Mouse (Mus musculus) v-Abl transformed pro-B cells (cell line): ENCODE data around the gene Efnb2.

ENCODE experiments used
- in situ Hi-C, 2 experiments: fragments of 400-800 bp; cut with MboI; formaldehyde crosslinking; loops; one replicate each; pipeline ENCODE4 v1.15.1; 2025; ENCODE audit not compliant: unreplicated experiment in 2 of 2

The Efnb2 gene

DNA sequence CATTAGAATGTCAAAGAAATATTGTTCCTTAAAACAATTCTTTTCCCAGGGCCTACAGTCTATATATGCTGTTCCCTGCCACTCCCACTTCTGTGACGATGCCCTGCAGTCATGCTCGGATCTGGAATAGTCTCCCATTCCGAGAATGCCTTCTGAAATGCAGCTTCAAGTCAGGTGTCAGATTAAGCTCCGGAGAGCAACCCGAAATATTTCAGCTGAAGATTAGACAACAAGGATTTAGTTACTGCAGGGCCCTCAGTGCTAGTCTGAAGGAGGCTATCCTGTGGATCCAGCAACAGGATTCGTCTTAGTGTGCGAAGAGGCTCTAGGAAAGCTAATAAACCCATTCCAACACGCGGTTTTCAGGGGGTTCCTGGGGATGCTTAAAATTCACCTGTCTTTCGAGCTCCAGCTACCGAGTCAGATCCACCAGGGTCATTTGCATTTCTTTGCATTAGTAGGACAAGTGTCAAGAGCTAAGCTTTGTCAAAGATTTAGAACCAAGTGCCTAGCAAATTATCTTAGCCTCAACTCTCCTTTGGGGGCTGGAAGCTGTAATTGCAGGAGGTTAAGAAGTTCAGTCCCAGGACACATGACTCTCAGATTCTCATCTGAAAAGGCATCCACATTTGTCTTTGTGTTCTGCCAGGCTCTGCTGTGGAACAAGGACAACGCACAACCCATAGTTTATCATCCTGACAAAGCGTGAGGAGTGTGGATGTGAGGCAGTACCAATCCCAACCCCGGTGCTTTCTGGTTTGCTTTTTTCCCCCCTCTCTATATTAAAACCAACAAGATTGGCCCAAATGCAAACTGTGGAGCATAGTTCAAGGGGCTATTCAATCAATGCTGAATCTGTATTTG lies 4.2 kb downstream of the Efnb2 start:
- in situ Hi-C loops, result no loop called here

DNA sequence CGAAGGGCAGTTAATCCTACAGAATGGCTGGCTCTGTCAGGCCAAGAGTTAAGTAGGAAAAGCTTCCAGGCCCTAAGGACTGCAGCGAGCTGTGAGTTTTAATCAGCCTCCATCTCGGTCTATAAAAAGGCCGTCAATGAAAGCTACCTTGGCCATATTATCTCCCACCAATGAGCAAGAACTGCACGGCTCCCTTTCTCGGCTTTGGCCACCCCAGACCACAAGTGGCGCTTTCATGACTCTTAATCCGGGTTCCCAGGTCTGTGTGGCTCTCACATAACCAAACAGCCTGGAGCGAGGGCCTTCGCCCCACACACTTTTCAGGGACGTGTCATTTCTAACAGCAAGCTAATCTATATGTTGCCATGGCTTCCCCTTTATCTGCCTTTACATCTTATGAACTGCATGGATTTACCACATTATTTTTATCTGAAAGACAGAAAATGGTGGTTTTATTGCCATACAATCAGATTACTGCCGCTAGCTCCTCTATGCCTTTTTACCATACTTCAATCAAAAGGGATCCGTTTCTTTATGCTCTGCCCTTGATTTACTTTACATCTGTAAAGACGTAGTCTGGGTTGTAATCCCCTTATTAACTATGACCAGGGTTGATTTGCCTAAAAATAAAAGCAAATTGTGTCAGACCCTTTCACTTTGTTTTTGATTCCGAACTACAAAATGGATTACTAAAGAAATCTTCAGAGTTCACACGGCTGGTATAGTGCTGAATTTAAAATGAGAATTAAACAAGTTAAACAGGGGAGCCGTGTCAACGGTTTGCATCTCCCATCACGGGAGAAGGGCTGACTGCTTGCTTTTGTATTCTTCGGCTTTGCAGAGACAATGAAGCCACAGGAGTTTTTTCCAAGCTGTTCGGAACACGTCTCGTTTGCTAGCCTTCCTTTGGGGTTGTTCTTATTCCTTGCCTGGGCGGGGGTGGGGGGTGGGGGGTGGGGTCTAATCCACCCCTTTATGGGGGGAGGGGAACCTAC lies 5.4 kb downstream of the Efnb2 start:
- in situ Hi-C loops, result no loop called here

DNA sequence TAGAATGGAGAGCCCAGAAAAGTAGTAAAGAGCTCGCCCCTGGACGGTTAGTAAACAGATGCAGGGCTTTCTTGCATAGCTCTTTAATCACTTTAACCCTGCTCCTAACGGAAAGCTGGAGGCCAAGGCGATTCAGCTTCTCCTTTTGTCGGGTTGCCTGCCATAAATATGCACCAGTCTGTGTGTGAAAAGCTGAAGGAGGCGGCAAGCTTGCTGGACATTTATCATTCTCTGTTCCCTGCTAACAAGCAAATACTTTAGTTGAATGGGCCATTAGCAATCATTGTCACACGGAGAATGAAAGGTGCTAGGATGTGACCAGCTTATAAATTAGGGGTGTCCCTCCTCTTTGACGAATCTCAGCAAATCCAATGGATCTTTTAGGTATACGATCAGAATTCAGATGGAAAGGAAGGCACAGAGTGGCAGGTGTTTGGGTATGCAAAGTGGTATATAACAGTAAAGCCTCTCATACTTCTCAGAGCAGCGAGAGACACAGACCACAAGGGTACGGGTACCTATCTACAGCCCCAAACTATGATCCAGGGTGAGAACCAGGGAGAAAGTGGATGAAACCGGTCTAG lies 7.0 kb downstream of the Efnb2 start:
- in situ Hi-C loops, result no loop called here

DNA sequence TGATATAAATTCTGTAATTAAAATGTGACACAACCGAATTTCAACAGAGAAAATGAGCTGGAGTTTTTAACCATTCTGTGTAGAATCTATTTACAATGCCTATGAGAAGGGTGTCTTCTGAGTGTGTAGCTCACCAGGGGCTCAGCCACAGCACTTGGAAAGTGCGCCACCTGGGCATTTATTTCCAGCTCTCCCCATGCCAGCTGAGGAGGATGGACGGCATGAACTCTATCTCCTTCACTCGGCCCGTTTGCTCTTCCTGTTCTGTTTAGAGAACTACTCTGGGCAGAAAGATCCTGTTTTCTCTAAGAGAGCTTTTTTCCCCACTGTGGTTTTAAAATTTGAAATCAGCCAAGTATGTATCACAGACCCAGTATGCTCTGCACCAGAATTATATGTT lies 7.7 kb downstream of the Efnb2 start:
- in situ Hi-C loops, result no loop called here

DNA sequence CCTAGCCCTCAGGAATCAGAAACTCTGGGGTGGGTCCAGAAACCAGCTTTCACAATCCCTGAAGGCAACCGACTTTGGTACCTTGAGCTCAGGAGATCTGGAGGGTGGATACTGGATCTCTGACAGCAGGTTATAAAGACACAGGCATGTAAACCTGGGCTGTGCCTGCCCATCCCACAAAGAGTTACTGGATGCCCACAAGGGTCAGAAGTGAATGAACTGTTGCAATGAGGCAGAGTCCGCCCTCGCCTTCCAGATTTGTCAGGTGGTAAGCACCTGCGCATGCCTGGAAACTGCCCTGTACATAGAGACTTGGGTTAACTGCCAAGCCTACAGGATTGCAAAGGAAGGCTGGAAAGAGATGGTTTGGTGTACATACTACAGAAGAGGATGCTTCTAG lies 8.7 kb downstream of the Efnb2 start:
- in situ Hi-C loops, result no loop called here

DNA sequence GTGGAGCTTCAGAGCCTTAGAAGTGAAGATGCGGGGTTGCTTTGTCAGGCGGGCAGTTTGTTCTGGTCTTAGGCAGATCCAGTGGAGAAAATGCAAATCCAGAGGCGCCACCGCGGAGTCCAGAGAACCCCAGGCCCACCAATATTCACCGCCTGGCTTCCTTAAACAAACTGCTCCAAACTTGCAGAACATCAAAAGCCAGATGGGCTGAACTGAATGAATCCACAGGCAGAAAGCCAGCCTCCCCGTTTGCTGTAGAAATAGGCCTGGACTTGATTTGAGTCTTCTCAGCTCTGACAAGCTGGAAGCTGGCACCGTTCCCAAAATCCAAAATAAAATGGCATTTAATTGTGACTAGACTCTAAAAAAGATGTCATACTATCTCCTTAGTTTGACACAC lies 11.1 kb downstream of the Efnb2 start:
- in situ Hi-C loops, result no loop called here

DNA sequence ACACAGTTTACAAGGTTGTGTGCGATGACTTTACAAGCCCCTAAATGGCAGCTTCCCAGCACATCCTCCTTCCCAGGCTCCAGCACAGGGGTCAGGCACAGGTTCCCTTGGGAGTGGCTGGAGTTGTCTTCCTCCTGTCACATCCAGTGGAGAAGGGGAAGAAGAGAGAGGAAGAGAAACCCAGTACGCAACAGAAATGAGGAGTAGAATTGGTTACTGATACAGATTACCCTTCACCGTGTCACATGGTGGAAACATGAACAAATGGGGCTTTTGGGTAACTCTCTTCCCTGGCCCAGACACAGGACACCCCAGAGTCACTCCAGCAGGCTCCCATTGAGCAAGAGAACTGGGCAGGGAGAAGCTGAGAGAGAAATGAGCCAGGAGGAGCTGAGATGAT lies 11.5 kb downstream of the Efnb2 start:
- in situ Hi-C loops, result no loop called here

DNA sequence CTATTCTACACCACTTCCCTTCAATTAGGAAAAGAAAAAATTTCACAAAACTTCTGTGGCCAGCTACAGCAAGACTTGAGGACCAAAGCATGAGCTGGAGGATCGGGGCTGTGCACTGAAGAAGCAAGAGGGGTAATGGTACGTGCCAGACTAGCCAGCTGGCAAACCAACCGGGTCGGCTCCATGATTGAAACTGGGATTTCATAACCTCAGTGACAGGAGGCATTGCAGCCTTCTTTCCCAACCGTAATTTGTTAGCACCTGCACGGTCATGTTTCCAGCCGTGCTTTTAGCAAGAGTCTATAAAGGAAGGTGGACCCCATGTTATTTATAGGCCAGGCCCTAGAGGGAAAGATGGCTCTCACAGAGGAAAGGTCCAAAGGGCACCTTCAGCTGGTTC lies 12.4 kb downstream of the Efnb2 start:
- in situ Hi-C loops, result no loop called here

DNA sequence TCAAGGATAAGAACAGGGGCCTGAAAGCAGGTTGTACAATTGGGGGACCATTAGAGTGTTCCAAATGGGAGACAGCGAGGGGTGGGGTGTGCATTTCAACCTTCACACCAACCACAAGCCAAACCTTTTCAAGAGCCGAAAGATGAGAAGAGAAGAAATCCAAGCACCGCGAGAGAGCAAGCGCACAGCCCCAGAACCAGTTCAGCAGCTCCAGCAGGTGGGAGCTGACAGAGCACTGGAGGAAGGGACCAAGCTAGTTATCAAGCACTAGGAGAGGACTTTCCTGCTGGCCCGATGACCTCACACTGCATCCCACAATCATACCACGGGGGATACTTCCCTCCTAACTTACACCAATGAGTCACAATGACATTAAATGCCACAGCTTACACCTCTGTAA lies 13.2 kb downstream of the Efnb2 start:
- in situ Hi-C loops, result no loop called here

DNA sequence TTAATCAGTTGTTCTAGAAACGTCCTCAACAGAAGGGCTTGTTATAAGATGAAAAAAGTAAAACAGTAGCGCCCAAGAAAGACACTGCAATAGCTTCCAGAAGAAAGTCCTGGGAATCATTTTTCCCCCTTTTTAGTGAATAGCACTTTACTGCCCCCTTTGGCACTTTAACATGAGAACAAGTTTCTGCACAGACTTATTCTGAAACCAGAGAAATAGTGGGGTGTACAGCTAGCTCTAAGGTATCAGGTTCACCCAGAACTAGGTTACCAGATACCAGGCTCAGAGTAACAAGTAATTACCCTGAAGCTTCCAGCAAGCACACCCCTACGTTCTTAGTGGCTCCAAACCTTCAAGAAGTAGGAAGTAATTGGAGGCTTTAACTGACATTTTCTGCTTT lies 13.7 kb downstream of the Efnb2 start:
- in situ Hi-C loops, result no loop called here

DNA sequence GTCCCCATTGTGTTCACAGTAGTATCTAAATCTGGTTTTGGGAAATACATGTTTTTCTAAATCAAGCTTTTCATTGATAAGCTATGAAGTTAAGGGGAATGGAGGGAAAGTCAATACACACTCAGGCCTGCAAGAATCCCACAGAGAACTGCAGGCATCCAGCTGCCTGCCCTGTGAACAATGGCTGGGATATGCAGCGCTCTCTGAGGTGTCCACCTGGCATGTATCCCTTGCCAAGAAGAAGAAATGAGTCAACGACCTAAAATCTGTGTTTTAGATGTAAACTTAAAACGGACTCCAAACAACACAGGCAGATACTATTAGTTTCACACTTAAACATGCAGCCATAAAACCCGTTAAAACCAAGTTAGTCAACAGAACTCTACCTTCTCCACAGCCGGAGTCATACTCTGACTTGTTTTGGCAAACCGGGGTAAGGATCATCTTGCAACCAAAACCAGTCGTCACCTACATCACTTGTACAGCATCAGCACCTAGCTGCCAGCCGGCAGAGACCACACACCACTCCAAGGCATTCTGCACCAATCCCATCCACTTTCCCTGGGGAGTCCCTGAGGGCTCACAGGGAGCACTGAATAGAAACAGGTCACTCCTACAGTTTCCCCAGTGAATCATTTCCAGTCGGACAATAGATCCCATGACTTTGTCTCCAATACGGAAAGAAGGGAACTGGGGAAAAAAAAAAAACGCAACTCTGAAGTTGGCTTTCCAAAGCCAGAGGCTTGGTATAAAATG lies 16.7 kb downstream of the Efnb2 start:
- in situ Hi-C loops, result no loop called here

DNA sequence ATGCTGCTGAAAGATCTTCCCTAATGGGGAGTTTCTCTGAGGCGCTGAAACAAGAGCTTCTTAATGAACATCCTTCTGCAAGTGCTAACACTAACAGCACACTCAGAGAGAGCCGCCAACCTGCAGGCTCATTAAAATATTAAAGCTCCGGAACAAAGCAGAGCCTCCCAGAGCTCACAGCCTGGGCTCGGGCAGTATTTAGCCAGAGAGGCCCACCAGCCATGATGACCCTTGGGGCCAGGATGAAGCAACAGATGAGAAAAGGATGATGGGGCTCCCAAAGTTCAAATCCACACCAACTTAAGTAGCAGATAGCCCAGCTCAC lies 20.8 kb downstream of the Efnb2 start:
- in situ Hi-C loops, result no loop called here

DNA sequence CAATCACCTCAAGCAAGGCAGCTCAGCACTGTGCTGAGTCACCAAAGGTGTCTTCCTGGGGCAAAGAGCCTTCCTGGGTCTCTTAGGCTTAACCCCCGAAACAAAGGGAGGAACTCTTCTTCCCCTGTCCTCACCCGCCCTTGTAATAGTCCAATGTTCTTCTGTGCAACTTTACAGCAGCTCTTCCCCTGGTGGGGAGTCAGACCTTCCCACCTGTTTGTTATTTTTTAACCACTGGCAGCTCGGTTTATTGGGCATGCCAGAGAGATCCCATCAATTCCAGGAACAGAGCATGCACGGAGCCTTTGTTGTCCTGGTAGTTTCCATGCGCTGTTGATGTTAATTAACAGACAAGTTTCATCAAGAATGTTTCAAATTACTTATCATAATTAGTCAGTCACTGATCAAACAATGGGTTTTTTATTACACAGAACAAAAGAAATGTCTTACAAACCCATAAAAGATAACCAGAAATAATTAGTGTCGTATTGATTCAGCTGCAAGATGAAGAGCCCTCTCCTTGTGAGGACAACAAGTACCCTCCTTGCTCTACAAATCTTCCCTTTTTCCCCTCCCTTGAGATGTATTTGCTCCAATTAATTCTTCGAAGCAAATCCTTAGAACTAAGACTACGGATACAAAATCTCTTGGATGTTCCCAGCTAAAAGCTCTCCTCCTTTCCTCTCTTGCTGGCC lies 21.3 kb downstream of the Efnb2 start:
- in situ Hi-C loops, result no loop called here

DNA sequence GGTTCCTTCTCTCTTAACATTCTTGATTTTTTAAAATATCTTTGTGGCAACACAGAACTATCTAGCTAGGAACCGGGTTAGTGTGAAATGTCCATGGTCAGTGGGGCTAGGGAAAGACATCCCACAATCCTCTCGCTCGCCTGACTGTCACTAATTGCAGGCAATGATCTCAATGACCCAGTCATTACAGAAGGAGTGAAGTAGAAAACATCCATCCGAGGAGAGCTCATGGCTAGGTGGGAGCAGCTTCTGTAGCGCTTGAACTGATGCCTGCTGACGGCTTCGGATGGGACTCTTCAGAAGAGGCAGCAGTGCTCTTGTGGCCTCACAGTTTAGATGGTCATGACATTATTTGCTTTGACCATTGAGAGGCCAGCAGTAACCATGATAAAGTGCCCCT lies 29.6 kb downstream of the Efnb2 start:
- in situ Hi-C loops, result no loop called here

DNA sequence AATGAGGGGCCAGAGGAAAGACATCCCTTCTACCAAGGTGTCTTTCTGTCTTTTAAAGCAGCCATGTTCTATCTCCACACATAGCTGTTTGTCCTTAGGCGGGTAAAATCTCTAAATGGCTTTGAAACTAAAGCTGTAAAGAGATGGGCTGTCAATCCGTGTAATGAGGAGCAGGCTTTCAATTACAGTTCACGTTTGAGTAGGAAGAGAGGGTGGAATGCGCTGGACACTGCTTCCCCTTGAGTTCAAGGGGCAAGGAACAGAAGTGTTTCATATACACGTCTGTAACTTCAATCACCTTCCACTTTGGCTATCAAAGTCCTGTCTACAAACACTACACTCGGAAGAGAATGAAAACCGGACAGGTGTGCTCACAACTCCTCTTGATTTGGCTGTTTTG lies 37.0 kb downstream of the Efnb2 start:
- in situ Hi-C loops, result no loop called here

DNA sequence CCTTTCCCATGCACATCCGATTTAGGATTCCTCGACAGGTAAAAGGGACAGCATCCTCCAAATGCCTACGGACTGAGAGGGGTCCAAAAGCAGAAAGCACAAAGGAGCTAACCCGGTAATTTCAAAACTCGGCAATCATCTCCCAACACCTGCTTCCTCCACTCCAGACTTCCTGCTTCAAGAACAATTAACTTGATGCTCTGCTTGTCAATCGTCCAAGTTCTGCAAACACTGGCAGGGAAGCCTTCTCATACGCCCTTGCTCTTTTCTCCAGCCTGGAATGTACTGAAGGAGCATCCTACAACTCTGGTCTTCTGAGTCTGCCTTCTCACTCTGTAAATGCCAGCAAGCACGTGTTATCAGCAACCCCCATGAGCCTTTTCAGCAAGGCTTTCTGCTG lies 37.6 kb downstream of the Efnb2 start:
- in situ Hi-C loops, result no loop called here

DNA sequence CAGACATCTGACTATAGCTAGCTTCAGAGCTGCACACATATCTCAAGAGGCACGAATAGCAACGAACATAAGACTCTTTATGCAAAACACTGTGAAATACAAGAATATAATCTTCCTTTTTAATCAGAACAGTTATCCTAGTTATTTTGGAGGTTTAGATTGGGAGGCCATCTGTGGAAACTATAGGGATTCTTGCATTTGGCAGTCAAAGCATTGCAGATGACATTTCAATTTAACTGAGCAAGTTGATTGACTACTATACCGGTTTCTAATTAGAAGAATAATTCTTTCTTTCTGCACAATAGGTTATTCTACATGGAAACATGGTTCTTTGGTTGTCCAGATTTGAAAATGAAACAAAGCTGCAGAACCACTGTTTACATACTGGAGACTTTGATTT lies 38.6 kb downstream of the Efnb2 start:
- in situ Hi-C loops, result no loop called here

DNA sequence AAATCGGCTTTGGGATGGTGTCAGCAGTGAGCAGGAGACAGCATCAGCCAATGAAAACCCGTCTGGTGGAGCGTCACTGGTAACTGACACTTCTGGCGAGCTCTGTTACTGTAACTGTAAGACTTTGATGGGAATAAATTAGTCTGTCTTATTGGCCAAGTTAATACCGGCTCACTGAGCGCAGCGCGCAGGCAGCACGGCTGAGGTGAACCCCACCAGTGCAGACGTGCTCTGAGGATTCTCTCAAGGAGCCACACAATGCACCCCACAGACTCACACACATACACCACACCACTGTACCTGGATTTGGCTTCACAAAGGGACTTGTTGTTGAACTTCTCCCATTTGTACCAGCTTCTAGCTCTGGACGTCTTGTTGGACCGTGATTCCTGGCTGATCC lies 39.0 kb downstream of the Efnb2 start:
- in situ Hi-C loops, result no loop called here

DNA sequence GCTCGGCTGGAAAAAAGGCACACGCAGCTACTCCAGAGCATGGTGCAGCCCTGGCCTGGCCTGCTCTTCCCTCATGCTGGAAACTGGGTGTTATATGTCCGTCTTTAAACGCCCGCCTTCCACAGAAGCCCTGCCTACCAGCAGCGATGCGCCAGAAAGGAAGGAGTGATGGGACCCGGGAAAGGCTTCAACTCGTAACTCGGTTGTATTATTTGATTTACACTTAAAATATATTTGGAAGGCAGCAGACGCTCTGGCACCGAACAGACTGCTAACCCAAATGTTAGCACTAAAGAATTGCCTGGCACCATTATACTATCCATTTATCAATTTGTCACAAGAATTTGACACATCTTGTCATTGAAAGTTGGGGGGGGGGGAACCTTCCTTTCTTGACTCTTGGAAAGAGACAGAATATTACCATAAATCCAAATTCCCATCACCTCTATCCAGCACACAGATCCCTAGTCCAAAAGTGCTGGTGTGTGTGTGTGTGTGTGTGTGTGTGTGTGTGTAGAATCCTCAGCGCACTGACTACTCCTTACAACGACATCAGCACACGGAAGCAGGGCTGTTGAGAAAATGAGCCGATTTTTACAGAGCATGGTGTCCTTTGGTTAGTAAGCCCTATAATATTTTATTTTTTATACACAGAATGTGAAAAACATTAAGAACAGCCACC lies 39.7 kb downstream of the Efnb2 start:
- in situ Hi-C loops, result no loop called here

DNA sequence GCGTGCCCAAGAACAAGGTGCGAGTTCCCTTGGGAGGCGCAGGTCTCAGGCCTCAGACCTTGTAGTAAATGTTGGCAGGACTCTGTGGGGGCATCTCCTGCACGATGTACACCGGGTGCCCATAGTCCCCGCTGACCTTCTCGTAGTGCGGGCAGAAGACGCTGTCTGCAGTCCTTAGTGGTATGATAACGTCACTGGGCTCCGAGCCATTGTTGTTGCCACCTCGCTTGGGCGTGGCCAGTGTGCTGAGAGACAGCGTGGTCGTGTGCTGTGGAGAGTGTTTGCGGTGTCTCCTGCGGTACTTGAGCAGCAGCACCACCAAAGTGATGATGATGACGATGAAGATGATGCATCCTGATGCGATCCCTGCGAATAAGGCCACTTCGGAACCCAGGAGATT lies 40.5 kb downstream of the Efnb2 start:
- in situ Hi-C loops, result no loop called here
